In genomic region chr11:59425671-59426101, GRCm38 (mm10) we compare ENCODE assay signal across 10 mouse cellular contexts. TPM values are rescaled to one million over a fixed set of nuclear protein-coding genes. Genes with fewer than 3 reads are reported as not detected.
A peak's percentile ranks its signal among the peaks of the same experiment; 100 is the strongest.
DNase-seq lines count a peak whose midpoint lies in the region; ATAC-seq lines count a peak whose summit lies in the region.
"Had no signal": no experiment of that assay in that cellular context is flagged by ENCODE, and none has a peak within 500 bp of the region (broad histone marks: within the 10 kb centered on the region; RNA-seq: fewer than 3 reads in every experiment).

No protein-coding gene starts in this region.

- no peak overlapping the region for H3K4me2 ChIP-seq in forebrain, embryonic 11.5 days (ENCODE audit: low read depth, low read length, severe bottlenecking)

- no peaks in the 10 kb centered on the region for H3K9me3 ChIP-seq in forebrain, embryonic 11.5 days (ENCODE audit: control insufficient read depth, low read length)

- H3K27me3 ChIP-seq in forebrain, embryonic 11.5 days (ENCODE audit: control insufficient read depth, insufficient read depth, low read length): no peaks in the 10 kb centered on the region

- no peak overlapping the region for H3K27ac ChIP-seq in forebrain, embryonic 11.5 days (ENCODE audit: low read depth, low read length)

- intact Hi-C loops in gastrocnemius, postnatal 14 days (cut with DNase I; ENCODE audit: low total_unique reads): no loop called here

- no peaks in the 10 kb centered on the region for H3K4me1 ChIP-seq in forebrain, embryonic 11.5 days (replicated peaks; ENCODE audit: control insufficient read depth, insufficient read depth, low read length)

- 71% methylated on average over 7 of the region's 7 CpGs for WGBS in forebrain, embryonic 11.5 days

- H3K36me3 ChIP-seq in forebrain, embryonic 11.5 days (ENCODE audit: control insufficient read depth, insufficient read depth, low read length): peaks cover 3% of the 10 kb centered on the region; the same call in 1 of the 2 replicates

- DNase-seq in gastrocnemius, postnatal 14 days: peak; percentile 33
- DNase-seq in gastrocnemius, postnatal 25 days: no peak
- DNase-seq in spleen, adult 18-20 months: peak; percentile 14 to 25
- no peak for DNase-seq in spleen, postnatal 4 days (ENCODE audit: low spot score in 2 of 2)
- DNase-seq in left cerebral cortex, adult 18-20 months (ENCODE audit: low spot score in 2 of 2): peak; percentile 31 to 34
- no peak for DNase-seq in layer of hippocampus, adult 9-11 months
- no peak for DNase-seq in forebrain, embryonic 11.5 days (ENCODE audit: low spot score)

- no peak overlapping the region for H3K4me3 ChIP-seq in forebrain, embryonic 11.5 days (ENCODE audit: low read depth, low read length)

- peak; percentile 37 for ATAC-seq in neutrophil, adult 5-6 weeks (ENCODE audit: extremely low read depth, insufficient number of reproducible peaks, low FRiP score, poor library complexity, severe bottlenecking)
- no peak for ATAC-seq in forebrain, embryonic 11.5 days (replicated peaks; ENCODE audit: low FRiP score)

- no peak overlapping the region for H3K9ac ChIP-seq in forebrain, embryonic 11.5 days (ENCODE audit: low read length)

RNA-seq across cellular contexts. Expression of gene Jmjd4, which starts 24.2 kb away (rescaled TPM):
- 1 to 10 TPM; 6.4 to 7.3 TPM for total RNA-seq in gastrocnemius, postnatal 14 days (2021)
- 1 to 10 TPM; 8.5 to 8.8 TPM for total RNA-seq in gastrocnemius, postnatal 25 days (2021)
- 10 to 100 TPM; 25.7 to 25.9 TPM for total RNA-seq in left cerebral cortex, adult 18-20 months (2021)
- total RNA-seq in neutrophil, adult 5-6 weeks (2017): 10.4 and 11.2 TPM in 2 replicates
- polyA plus RNA-seq in forebrain, embryonic 11.5 days (2014; fragmentation: Nextera tagmentation; extraction: Ambion mirVana): 17.8 and 20.5 TPM in 2 replicates

RNA-seq across cellular contexts. Expression of gene Snap47, which starts 25.3 kb away (rescaled TPM):
- total RNA-seq in gastrocnemius, postnatal 14 days (2021): 10 to 100 TPM; 24.3 to 27.0 TPM
- total RNA-seq in gastrocnemius, postnatal 25 days (2021): 10 to 100 TPM; 18.2 to 23.6 TPM
- 100 to 1,000 TPM; 396 to 405 TPM for total RNA-seq in left cerebral cortex, adult 18-20 months (2021)
- 6.3 and 6.9 TPM in 2 replicates for total RNA-seq in neutrophil, adult 5-6 weeks (2017)
- polyA plus RNA-seq in forebrain, embryonic 11.5 days (2014; fragmentation: Nextera tagmentation; extraction: Ambion mirVana): 130 and 137 TPM in 2 replicates

RNA-seq across cellular contexts. Expression of gene Zfp867, which starts 46.6 kb away (rescaled TPM):
- total RNA-seq in gastrocnemius, postnatal 14 days (2021): 1 to 10 TPM; 3.5 to 3.6 TPM
- 1 to 10 TPM; 2.3 to 2.6 TPM for total RNA-seq in gastrocnemius, postnatal 25 days (2021)
- 1 to 10 TPM; 3.4 to 3.5 TPM for total RNA-seq in left cerebral cortex, adult 18-20 months (2021)
- total RNA-seq in neutrophil, adult 5-6 weeks (2017): 2.7 and 4.4 TPM in 2 replicates
- 11.9 and 13.0 TPM in 2 replicates for polyA plus RNA-seq in forebrain, embryonic 11.5 days (2014; fragmentation: Nextera tagmentation; extraction: Ambion mirVana)

RNA-seq across cellular contexts. Expression of gene Prss38, which starts 50.2 kb away (rescaled TPM):
- under 1 TPM in 1 of 2 experiments, not detected in 1; 0.23 TPM for total RNA-seq in gastrocnemius, postnatal 14 days (2021)
- total RNA-seq in gastrocnemius, postnatal 25 days (2021): not detected
- total RNA-seq in left cerebral cortex, adult 18-20 months (2021): not detected
- total RNA-seq in neutrophil, adult 5-6 weeks (2017): not detected in 2 replicates
- not detected in 2 replicates for polyA plus RNA-seq in forebrain, embryonic 11.5 days (2014; fragmentation: Nextera tagmentation; extraction: Ambion mirVana)
- polyA plus RNA-seq: large intestine, adult 2 months; small intestine, adult 2 months had no signal

Comparison
In these comparisons a context has a peak if more than half of its experiments do, and no peak if none do; other contexts are left out.
1. DNase-seq: peak in gastrocnemius, postnatal 14 days (single experiment), spleen, adult 18-20 months (2 of 2) and left cerebral cortex, adult 18-20 months (2 of 2); none in gastrocnemius, postnatal 25 days (single experiment), spleen, postnatal 4 days (0 of 2), layer of hippocampus, adult 9-11 months (single experiment) and forebrain, embryonic 11.5 days (single experiment).
2. RNA of gene Snap47, which starts 25.3 kb away (total RNA-seq): 396 to 405 TPM in left cerebral cortex, adult 18-20 months; 24.3 to 27.0 TPM in gastrocnemius, postnatal 14 days, 18.2 to 23.6 TPM in gastrocnemius, postnatal 25 days and 6.3 to 6.9 TPM in neutrophil, adult 5-6 weeks; every median in the first group is over 10 times any median in the second.